Mouse (Mus musculus) neural tube, embryonic 13.5 days (tissue): Measurements from ENCODE around the gene Soga1. TPM values are rescaled to one million over a fixed set of nuclear protein-coding genes. Genes with fewer than 3 reads are reported as not detected.

Experiments used
- ATAC-seq: fragments of 200-750 bp; cut with Nextera tagmentation; 2 replicates; pipeline ENCODE4 v1.8.0; 2017; ENCODE audit warnings: low read depth, mild to moderate bottlenecking, moderate TSS enrichment, moderate library complexity
- H3K27ac ChIP-seq: fragments of 300-500 bp; sonication (generic); replicated peaks from 2 replicates; pipeline ENCODE4 v1.5.1; 2015; ENCODE audit warnings: moderate library complexity, mild to moderate bottlenecking, inconsistent platforms
- H3K27me3 ChIP-seq: fragments of 300-500 bp; sonication (generic); 2 replicates; pipeline ENCODE4 v1.6.1; 2015; ENCODE audit warnings: mild to moderate bottlenecking, inconsistent platforms
- H3K36me3 ChIP-seq: fragments of 300-500 bp; sonication (generic); 2 replicates; pipeline ENCODE4 v1.6.1; 2015; ENCODE audit warnings: mild to moderate bottlenecking, inconsistent platforms
- H3K4me1 ChIP-seq: fragments of 300-500 bp; sonication (generic); replicated peaks from 2 replicates; pipeline ENCODE4 v1.6.1; 2015; ENCODE audit warnings: inconsistent platforms
- H3K4me2 ChIP-seq: fragments of 300-500 bp; sonication (generic); 2 replicates; pipeline ENCODE4 v1.6.1; 2015; ENCODE audit warnings: inconsistent platforms, mild to moderate bottlenecking, moderate library complexity
- H3K4me3 ChIP-seq: fragments of 300-500 bp; sonication (generic); 2 replicates; pipeline ENCODE4 v1.5.1; 2015; ENCODE audit warnings: mild to moderate bottlenecking, inconsistent platforms
- H3K9ac ChIP-seq: fragments of 300-500 bp; sonication (generic); 2 replicates; pipeline ENCODE4 v1.6.1; 2015; ENCODE audit warnings: moderate library complexity, mild to moderate bottlenecking, inconsistent platforms
- H3K9me3 ChIP-seq: fragments of 300-500 bp; sonication (generic); 2 replicates; pipeline ENCODE4 v1.6.1; 2016; ENCODE audit warnings: inconsistent platforms
- WGBS: fragments of 180-500 bp; shearing (Covaris S2); methylation state at CpG from one replicate; pipeline ENCODE4 v1.1.7; 2015; 5-methylcytosine and 5-hydroxymethylcytosine counted together
- polyA plus RNA-seq: library from polyadenylated mRNA; unstranded; fragments of >200 nt; fragmentation: Nextera tagmentation; extraction: Ambion mirVana; gene quantifications from 2 replicates; pipeline ENCODE4 v1.2.1, GENCODE M21; 2015

Gene Soga1
- polyA plus RNA-seq, 1 experiment from 2014 or later, result 5.9 TPM

- peak; percentile 96 for ATAC-seq
- no peaks in the 10 kb centered on the region for H3K9me3 ChIP-seq
- H3K9ac ChIP-seq, result peak within 1 kb of the TSS; percentile 87
- H3K27me3 ChIP-seq, result no peaks in the 10 kb centered on the region
- under 1% methylated on average over 66 of the region's 66 CpGs for WGBS
- H3K36me3 ChIP-seq, result 0 out of 2 replicates have a peak, but pooled peaks cover 8% of the 10 kb centered on the region
- peak within 1 kb of the TSS; percentile 96 for H3K4me2 ChIP-seq
- H3K27ac ChIP-seq, result peak within 1 kb of the TSS; percentile 83
- H3K4me3 ChIP-seq, result peak within 1 kb of the TSS; percentile 76
- peaks cover 18% of the 10 kb centered on the region for H3K4me1 ChIP-seq
Measured at GRCm38 (mm10) chr2:156991470-156992319, 87.4 kb downstream of the Soga1 start, which contains the start of gene Ndrg3. Ndrg3 (minus strand) TSS chr2:156992056.

- Histone ChIP-seq H3K4me2 (peak overlapping the region; percentile 96), H3K27me3 (no peaks in the 10 kb centered on the region), H3K4me1 (peaks cover 18% of the 10 kb centered on the region), H3K9ac (peak overlapping the region; percentile 87), H3K4me3 (peak overlapping the region; percentile 76), H3K27ac (0 out of 2 replicates have a peak overlapping the region, but pooled peaks have one; percentile 83), H3K36me3 (0 out of 2 replicates have a peak, but pooled peaks cover 4% of the 10 kb centered on the region), H3K9me3 (no peaks in the 10 kb centered on the region)
- peak; percentile 29; the same call in 1 of the 2 replicates for ATAC-seq
- 3% methylated on average over 16 of the region's 16 CpGs for WGBS
Measured at GRCm38 (mm10) chr2:156990727-156991431, 88.2 kb downstream of the Soga1 start.

DNA sequence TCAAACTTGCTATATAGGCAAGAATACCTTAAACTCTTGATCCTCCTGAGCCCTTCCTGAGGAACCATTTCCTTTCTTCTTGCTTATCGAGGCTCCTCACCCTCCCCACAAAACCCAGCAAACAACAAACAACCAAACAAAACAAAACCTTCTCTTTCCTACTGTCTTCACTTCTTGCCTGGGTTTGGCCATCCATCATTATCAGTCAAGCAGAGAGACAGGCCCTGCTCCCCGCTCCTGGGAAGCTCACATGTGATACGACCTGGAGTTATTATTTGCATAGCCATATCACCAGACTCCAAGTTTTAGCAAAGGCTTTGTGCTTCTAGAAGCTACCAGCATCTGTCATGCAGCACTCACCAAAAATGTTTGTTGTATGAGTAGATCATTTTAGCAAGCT lies 91.7 kb downstream of the Soga1 start:
- Histone ChIP-seq H3K9ac (no peak overlapping the region), H3K9me3 (no peaks in the 10 kb centered on the region), H3K27ac (no peak overlapping the region), H3K27me3 (no peaks in the 10 kb centered on the region), H3K4me1 (peaks cover 27% of the 10 kb centered on the region), H3K4me3 (no peak overlapping the region), H3K36me3 (no peaks in the 10 kb centered on the region), H3K4me2 (no peak overlapping the region)
- ATAC-seq, result no peak
- WGBS, result 65% methylated on average over 3 of the region's 3 CpGs

DNA sequence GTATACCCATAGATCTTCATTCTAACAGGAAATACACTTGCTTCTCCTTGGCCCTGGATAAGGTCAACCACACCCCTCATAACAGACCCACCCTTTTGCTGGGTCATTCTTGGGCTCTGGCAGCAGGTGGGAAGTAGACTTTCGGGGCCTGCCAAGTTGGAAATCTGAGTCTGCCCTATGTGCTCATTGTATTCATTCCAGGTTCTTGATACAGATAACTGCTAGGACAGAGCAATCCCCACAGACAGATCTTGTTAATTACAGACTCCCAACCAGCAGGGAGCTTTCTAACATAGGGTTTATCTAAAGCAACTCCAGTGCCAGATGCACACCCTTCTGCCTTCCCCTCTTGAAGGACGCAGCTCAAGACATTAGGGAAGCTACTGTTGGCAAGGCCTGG lies 96.2 kb downstream of the Soga1 start:
- no peaks in the 10 kb centered on the region for H3K27me3 ChIP-seq
- H3K4me1 ChIP-seq, result peaks cover 10% of the 10 kb centered on the region
- H3K9ac ChIP-seq, result no peak overlapping the region
- H3K27ac ChIP-seq, result no peak overlapping the region
- H3K4me2 ChIP-seq, result no peak overlapping the region
- no peak overlapping the region for H3K4me3 ChIP-seq
- peaks cover 4% of the 10 kb centered on the region; the same call in 1 of the 2 replicates for H3K36me3 ChIP-seq
- 72% methylated on average over 2 of the region's 2 CpGs for WGBS
- no peaks in the 10 kb centered on the region for H3K9me3 ChIP-seq
- ATAC-seq, result no peak

DNA sequence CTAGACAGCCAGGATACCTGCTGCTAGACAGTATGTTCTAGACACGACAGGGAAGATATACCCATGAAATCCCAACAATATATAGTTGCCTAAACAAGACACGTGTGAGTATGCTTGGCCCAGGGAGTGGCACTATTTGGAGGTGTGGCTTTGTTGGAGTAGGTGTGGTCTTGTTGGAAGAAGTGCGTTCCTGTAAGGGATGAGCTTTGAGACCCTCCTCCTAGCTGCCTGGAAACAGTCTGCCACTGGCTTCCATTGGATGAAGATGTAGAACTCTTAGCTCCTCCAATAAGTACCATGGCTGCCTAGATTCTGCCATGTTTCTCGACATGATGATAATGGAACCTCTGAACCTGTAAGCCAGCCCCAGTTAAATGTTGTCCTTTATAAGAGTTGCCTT lies 97.8 kb downstream of the Soga1 start:
- no peak for ATAC-seq
- H3K27ac ChIP-seq, result no peak overlapping the region
- 88% methylated on average over 4 of the region's 4 CpGs for WGBS
- no peak overlapping the region for H3K9ac ChIP-seq
- peaks cover 23% of the 10 kb centered on the region for H3K4me1 ChIP-seq
- H3K9me3 ChIP-seq, result no peaks in the 10 kb centered on the region
- H3K27me3 ChIP-seq, result no peaks in the 10 kb centered on the region
- H3K36me3 ChIP-seq, result peaks cover 8% of the 10 kb centered on the region; the same call in 1 of the 2 replicates
- H3K4me3 ChIP-seq, result no peak overlapping the region
- no peak overlapping the region for H3K4me2 ChIP-seq

DNA sequence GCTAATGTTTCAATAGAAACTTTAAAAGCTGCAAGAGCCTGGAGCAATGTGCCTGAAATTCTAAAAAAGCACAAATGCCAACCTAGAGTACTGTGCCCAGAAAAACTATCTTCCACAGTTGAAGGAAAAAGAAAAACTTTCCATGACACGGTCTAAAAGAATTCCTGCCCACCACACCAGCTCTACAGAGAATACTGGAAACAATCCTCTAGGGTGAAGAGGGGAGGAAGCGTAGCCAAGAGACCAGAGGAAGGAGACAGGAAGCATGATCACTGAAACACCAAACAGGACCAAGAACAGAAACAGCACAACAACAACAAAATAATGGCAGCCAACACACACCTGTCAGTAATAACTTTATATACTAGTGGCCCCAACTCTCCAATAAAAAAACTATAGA lies 99.0 kb downstream of the Soga1 start:
- H3K4me2 ChIP-seq, result no peak overlapping the region
- H3K9me3 ChIP-seq, result no peaks in the 10 kb centered on the region
- peaks cover 26% of the 10 kb centered on the region for H3K4me1 ChIP-seq
- no peaks in the 10 kb centered on the region for H3K27me3 ChIP-seq
- H3K27ac ChIP-seq, result no peak overlapping the region
- no peak for ATAC-seq
- H3K4me3 ChIP-seq, result no peak overlapping the region
- peaks cover 8% of the 10 kb centered on the region; the same call in 1 of the 2 replicates for H3K36me3 ChIP-seq
- WGBS, result 77% methylated on average over 2 of the region's 2 CpGs
- no peak overlapping the region for H3K9ac ChIP-seq

- H3K4me1 ChIP-seq, result peaks cover 16% of the 10 kb centered on the region
- H3K9me3 ChIP-seq, result no peaks in the 10 kb centered on the region
- H3K27ac ChIP-seq, result peak overlapping the region; percentile 59
- H3K27me3 ChIP-seq, result no peaks in the 10 kb centered on the region
- H3K4me3 ChIP-seq, result no peak overlapping the region
- no peak overlapping the region for H3K4me2 ChIP-seq
- ATAC-seq, result peak; percentile 72; the same call in 1 of the 2 replicates
- no peak overlapping the region for H3K9ac ChIP-seq
- H3K36me3 ChIP-seq, result peaks cover 8% of the 10 kb centered on the region; the same call in 1 of the 2 replicates
Measured at GRCm38 (mm10) chr2:156976711-156977110, 102.3 kb downstream of the Soga1 start.

- Histone ChIP-seq H3K9ac (no peak overlapping the region), H3K27ac (no peak overlapping the region), H3K36me3 (peaks cover 8% of the 10 kb centered on the region; the same call in 1 of the 2 replicates), H3K27me3 (no peaks in the 10 kb centered on the region), H3K4me3 (no peak overlapping the region), H3K4me1 (peaks cover 16% of the 10 kb centered on the region), H3K4me2 (no peak overlapping the region), H3K9me3 (no peaks in the 10 kb centered on the region)
- WGBS, result 77% methylated on average over 2 of the region's 2 CpGs
- no peak for ATAC-seq
Measured at GRCm38 (mm10) chr2:156974967-156975366, 104.1 kb downstream of the Soga1 start.

- Histone ChIP-seq H3K4me1 (peaks cover 16% of the 10 kb centered on the region), H3K4me2 (no peak overlapping the region), H3K36me3 (peaks cover 15% of the 10 kb centered on the region), H3K9me3 (no peaks in the 10 kb centered on the region), H3K4me3 (no peak overlapping the region), H3K27me3 (no peaks in the 10 kb centered on the region), H3K9ac (no peak overlapping the region), H3K27ac (no peak overlapping the region)
- WGBS, result 83% methylated on average over 5 of the region's 5 CpGs
- ATAC-seq, result no peak
Measured at GRCm38 (mm10) chr2:156973316-156974100, 105.5 kb downstream of the Soga1 start.

DNA sequence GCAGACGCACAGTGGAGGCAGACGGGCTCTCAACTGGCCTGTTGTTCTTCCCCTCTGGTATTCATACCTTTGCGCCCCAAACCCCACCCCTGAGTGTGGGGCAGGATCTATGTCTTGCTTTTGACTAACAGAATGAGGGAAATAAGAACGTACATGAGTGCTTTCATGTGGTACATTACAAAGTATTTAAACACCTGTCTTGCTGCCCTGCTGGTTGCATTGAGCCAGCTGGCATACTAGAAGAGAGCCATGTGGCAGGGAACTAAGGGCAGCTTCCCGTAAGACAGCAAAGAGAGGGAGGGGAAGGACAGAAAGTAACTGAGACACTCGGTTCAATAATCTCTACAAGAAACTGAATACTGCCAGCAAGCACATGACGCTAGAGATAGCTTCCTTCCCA lies 108.8 kb downstream of the Soga1 start:
- no peak overlapping the region for H3K4me2 ChIP-seq
- WGBS, result 75% methylated on average over 7 of the region's 7 CpGs
- H3K27ac ChIP-seq, result no peak overlapping the region

GRCm38 (mm10) chr2:156968501-156968900 lies 110.6 kb downstream of the Soga1 start:
- no peak for ATAC-seq
- WGBS, result 86% methylated on average over 4 of the region's 4 CpGs
- H3K4me2 ChIP-seq, result no peak overlapping the region
- H3K9ac ChIP-seq, result no peak overlapping the region
- H3K4me3 ChIP-seq, result no peak overlapping the region
- H3K4me1 ChIP-seq, result no peaks in the 10 kb centered on the region
- no peak overlapping the region for H3K27ac ChIP-seq
- no peaks in the 10 kb centered on the region for H3K9me3 ChIP-seq
- H3K27me3 ChIP-seq, result no peaks in the 10 kb centered on the region
- peaks cover 14% of the 10 kb centered on the region for H3K36me3 ChIP-seq

More for the DNA sequence above, 108.8 kb downstream of the Soga1 start:
- no peak overlapping the region for H3K9ac ChIP-seq
- peaks cover 14% of the 10 kb centered on the region for H3K36me3 ChIP-seq
- no peaks in the 10 kb centered on the region for H3K4me1 ChIP-seq
- no peaks in the 10 kb centered on the region for H3K9me3 ChIP-seq
- H3K4me3 ChIP-seq, result no peak overlapping the region
- ATAC-seq, result no peak
- no peaks in the 10 kb centered on the region for H3K27me3 ChIP-seq
